Mouse (Mus musculus) midbrain, embryonic 12.5 days (tissue): ENCODE data around the gene Pnpla3. TPM values are rescaled to one million over a fixed set of nuclear protein-coding genes. Genes with fewer than 3 reads are reported as not detected.
A peak's percentile ranks its signal among the peaks of the same experiment; 100 is the strongest.
"Not testable (repeated sequence)": the region's sequence is repeated elsewhere in the genome, so short reads cannot be mapped to it uniquely, and the experiment has no call there.

Experiments used
- ATAC-seq: fragments of 200-750 bp; cut with Nextera tagmentation; 2 replicates; pipeline ENCODE4 v1.8.0; 2017; ENCODE audit warnings: low read depth, moderate TSS enrichment, moderate library complexity; ENCODE audit not compliant: low FRiP score
- H3K27ac ChIP-seq: fragments of 300-500 bp; sonication (generic); replicated peaks from 2 replicates; pipeline ENCODE4 v1.5.1; 2016; ENCODE audit warnings: mild to moderate bottlenecking
- H3K27me3 ChIP-seq: fragments of 300-500 bp; sonication (generic); 2 replicates; pipeline ENCODE4 v1.6.1; 2016; ENCODE audit warnings: mild to moderate bottlenecking
- H3K36me3 ChIP-seq: fragments of 300-500 bp; sonication (generic); 2 replicates; pipeline ENCODE4 v1.6.1; 2016
- H3K4me1 ChIP-seq: fragments of 300-500 bp; sonication (generic); 2 replicates; pipeline ENCODE4 v1.6.1; 2016
- H3K4me2 ChIP-seq: fragments of 300-500 bp; sonication (generic); replicated peaks from 2 replicates; pipeline ENCODE4 v1.6.1; 2016; ENCODE audit warnings: mild to moderate bottlenecking, moderate library complexity
- H3K4me3 ChIP-seq: fragments of 300-500 bp; sonication (generic); 2 replicates; pipeline ENCODE4 v1.5.1; 2016; ENCODE audit warnings: mild to moderate bottlenecking
- H3K9ac ChIP-seq: fragments of 300-500 bp; sonication (generic); replicated peaks from 2 replicates; pipeline ENCODE4 v1.6.1; 2016; ENCODE audit warnings: mild to moderate bottlenecking, moderate library complexity
- H3K9me3 ChIP-seq: fragments of 300-500 bp; sonication (generic); 2 replicates; pipeline ENCODE4 v1.6.1; 2016; ENCODE audit warnings: mild to moderate bottlenecking
- WGBS: fragments of 180-500 bp; shearing (Covaris S2); methylation state at CpG from one replicate; pipeline ENCODE4 v1.1.7; 2016; 5-methylcytosine and 5-hydroxymethylcytosine counted together
- polyA plus RNA-seq: library from polyadenylated mRNA; unstranded; fragments of >200 nt; fragmentation: Nextera tagmentation; extraction: Ambion mirVana; gene quantifications from 2 replicates; pipeline ENCODE4 v1.2.1, GENCODE M21; 2016

Pnpla3 gene
- polyA plus RNA-seq, 1 experiment from 2014 or later, result 4.1 TPM

- Histone ChIP-seq H3K4me3 (no peak overlapping the region), H3K9me3 (no peaks in the 10 kb centered on the region), H3K27me3 (peaks cover 2% of the 10 kb centered on the region; the same call in 1 of the 2 replicates), H3K27ac (no peak overlapping the region), H3K36me3 (no peaks in the 10 kb centered on the region), H3K9ac (no peak overlapping the region), H3K4me1 (peaks cover 27% of the 10 kb centered on the region), H3K4me2 (no peak overlapping the region)
- 85% methylated on average over 5 of the region's 5 CpGs for WGBS
- ATAC-seq, result no peak
These were observed 28.0 kb upstream of the Pnpla3 start for GRCm38 (mm10) chr15:84139592-84140005.

GRCm38 (mm10) chr15:84140109-84140508 lies 27.5 kb upstream of the Pnpla3 start:
- H3K4me2 ChIP-seq, result no peak overlapping the region
- 59% methylated on average over 3 of the region's 3 CpGs for WGBS
- H3K9me3 ChIP-seq, result no peaks in the 10 kb centered on the region
- H3K9ac ChIP-seq, result no peak overlapping the region
- peaks cover 27% of the 10 kb centered on the region for H3K4me1 ChIP-seq
- peaks cover 6% of the 10 kb centered on the region; the same call in 1 of the 2 replicates for H3K27me3 ChIP-seq
- no peaks in the 10 kb centered on the region for H3K36me3 ChIP-seq
- no peak for ATAC-seq
- H3K4me3 ChIP-seq, result no peak overlapping the region
- H3K27ac ChIP-seq, result 0 out of 2 replicates have a peak overlapping the region, but pooled peaks have one; percentile 20

GRCm38 (mm10) chr15:84140929-84141328 lies 26.7 kb upstream of the Pnpla3 start:
- Histone ChIP-seq H3K36me3 (no peaks in the 10 kb centered on the region), H3K9me3 (no peaks in the 10 kb centered on the region), H3K9ac (no peak overlapping the region), H3K4me3 (no peak overlapping the region), H3K4me1 (peaks cover 27% of the 10 kb centered on the region), H3K27ac (0 out of 2 replicates have a peak overlapping the region, but pooled peaks have one; percentile 4), H3K4me2 (no peak overlapping the region), H3K27me3 (peaks cover 6% of the 10 kb centered on the region; the same call in 1 of the 2 replicates)
- ATAC-seq, result no peak
- WGBS, result 32% methylated on average over 5 of the region's 5 CpGs

DNA sequence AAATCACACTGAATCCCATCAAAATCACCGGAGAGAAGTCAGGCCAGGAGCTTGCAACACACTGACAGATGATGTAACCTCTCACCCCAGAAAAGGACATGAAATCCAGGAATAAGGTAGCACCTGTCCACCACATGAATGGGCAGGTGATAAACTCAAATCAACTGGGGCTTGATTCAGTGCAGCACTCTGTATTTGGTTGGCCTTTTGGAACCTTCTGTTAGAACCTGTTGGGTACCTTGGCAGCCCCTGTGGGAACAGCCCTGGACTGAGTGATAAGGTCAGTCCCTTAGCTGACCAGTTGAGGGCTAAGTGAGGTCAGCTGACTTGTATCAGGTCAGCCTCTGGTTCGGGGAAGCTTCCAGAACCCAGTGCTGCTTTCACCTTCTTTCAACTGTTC lies 11.5 kb upstream of the Pnpla3 start:
- Histone ChIP-seq H3K4me2 (no peak overlapping the region), H3K27ac (no peak overlapping the region), H3K27me3 (no peaks in the 10 kb centered on the region), H3K36me3 (no peaks in the 10 kb centered on the region), H3K9ac (no peak overlapping the region), H3K9me3 (no peaks in the 10 kb centered on the region), H3K4me3 (no peak overlapping the region), H3K4me1 (no peaks in the 10 kb centered on the region)
- 85% methylated on average over 2 of the region's 2 CpGs for WGBS
- ATAC-seq, result no peak

- H3K27me3 ChIP-seq, ATAC-seq, H3K4me3 ChIP-seq, H3K9me3 ChIP-seq, H3K4me1 ChIP-seq, H3K27ac ChIP-seq, H3K4me2 ChIP-seq, H3K9ac ChIP-seq, H3K36me3 ChIP-seq: not testable (repeated sequence)
- WGBS, result 92% methylated on average over 6 of the region's 6 CpGs
These were observed 10.1 kb upstream of the Pnpla3 start for GRCm38 (mm10) chr15:84157530-84157929.

GRCm38 (mm10) chr15:84161871-84162270 lies 5.8 kb upstream of the Pnpla3 start:
- Histone ChIP-seq H3K9ac (no peak overlapping the region), H3K4me3 (no peak overlapping the region), H3K36me3 (no peaks in the 10 kb centered on the region), H3K4me1 (0 out of 2 replicates have a peak, but pooled peaks cover 2% of the 10 kb centered on the region), H3K4me2 (no peak overlapping the region), H3K27ac (no peak overlapping the region), H3K27me3 (peaks cover 8% of the 10 kb centered on the region; the same call in 1 of the 2 replicates), H3K9me3 (no peaks in the 10 kb centered on the region)
- WGBS, result 89% methylated on average over 6 of the region's 6 CpGs
- no peak for ATAC-seq

GRCm38 (mm10) chr15:84166818-84167217 lies 819 bp upstream of the Pnpla3 start:
- H3K9me3 ChIP-seq, result no peaks in the 10 kb centered on the region
- no peak for ATAC-seq
- WGBS, result 66% methylated on average over 6 of the region's 6 CpGs
- H3K4me1 ChIP-seq, result peaks cover 27% of the 10 kb centered on the region
- H3K27ac ChIP-seq, result no peak overlapping the region
- H3K27me3 ChIP-seq, result peaks cover 26% of the 10 kb centered on the region; the same call in 1 of the 2 replicates
- no peak overlapping the region for H3K9ac ChIP-seq
- no peak overlapping the region for H3K4me3 ChIP-seq
- peak overlapping the region; percentile 88; the same call in 1 of the 2 replicates for H3K4me2 ChIP-seq
- no peaks in the 10 kb centered on the region for H3K36me3 ChIP-seq

GRCm38 (mm10) chr15:84168170-84169161 lies 829 bp downstream of the Pnpla3 start:
- Histone ChIP-seq H3K27ac (peak overlapping the region; percentile 71), H3K9me3 (no peaks in the 10 kb centered on the region)
- WGBS, result 1% methylated on average over 28 of the region's 28 CpGs

GRCm38 (mm10) chr15:84169511-84169910 lies 1.9 kb downstream of the Pnpla3 start:
- no peak overlapping the region for H3K4me2 ChIP-seq
- no peak for ATAC-seq
- H3K27me3 ChIP-seq, result peaks cover 26% of the 10 kb centered on the region; the same call in 1 of the 2 replicates

More at GRCm38 (mm10) chr15:84168170-84169161, 829 bp downstream of the Pnpla3 start:
- peak overlapping the region; percentile 54 for H3K4me3 ChIP-seq
- H3K9ac ChIP-seq, result peak overlapping the region; percentile 65
- no peaks in the 10 kb centered on the region for H3K36me3 ChIP-seq
- peak overlapping the region; percentile 88 for H3K4me2 ChIP-seq
- peaks cover 26% of the 10 kb centered on the region; the same call in 1 of the 2 replicates for H3K27me3 ChIP-seq
- H3K4me1 ChIP-seq, result peaks cover 27% of the 10 kb centered on the region
- peak; percentile 50; the same call in 1 of the 2 replicates for ATAC-seq

DNA sequence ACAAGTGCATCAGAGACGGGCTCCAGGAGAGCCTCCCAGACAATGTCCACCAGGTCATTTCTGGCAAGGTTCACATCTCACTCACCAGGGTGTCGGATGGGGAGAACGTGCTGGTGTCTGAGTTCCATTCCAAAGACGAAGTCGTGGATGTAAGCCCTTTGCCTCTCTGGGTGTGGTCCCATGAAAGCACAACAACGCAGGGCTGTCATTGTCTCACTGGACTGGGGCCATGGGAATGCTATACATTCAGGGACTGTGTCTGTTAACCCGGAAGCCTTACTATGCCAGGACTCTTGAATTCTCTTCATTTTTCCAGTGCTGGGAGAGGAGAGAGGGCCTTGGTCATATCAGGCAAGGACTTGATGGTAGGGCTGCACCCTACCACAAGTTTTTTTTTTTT lies 3.5 kb downstream of the Pnpla3 start:
- Histone ChIP-seq H3K4me2 (no peak overlapping the region), H3K27me3 (0 out of 2 replicates have a peak, but pooled peaks cover 18% of the 10 kb centered on the region), H3K9ac (no peak overlapping the region), H3K36me3 (no peaks in the 10 kb centered on the region), H3K4me3 (no peak overlapping the region), H3K27ac (no peak overlapping the region), H3K4me1 (peaks cover 27% of the 10 kb centered on the region), H3K9me3 (no peaks in the 10 kb centered on the region)
- WGBS, result 84% methylated on average over 7 of the region's 7 CpGs
- ATAC-seq, result no peak

More at GRCm38 (mm10) chr15:84169511-84169910, 1.9 kb downstream of the Pnpla3 start:
- H3K9ac ChIP-seq, result no peak overlapping the region
- H3K36me3 ChIP-seq, result no peaks in the 10 kb centered on the region
- H3K4me1 ChIP-seq, result peaks cover 27% of the 10 kb centered on the region
- WGBS, result 78% methylated on average over 1 of the region's 1 CpGs
- no peaks in the 10 kb centered on the region for H3K9me3 ChIP-seq
- H3K27ac ChIP-seq, result 0 out of 2 replicates have a peak overlapping the region, but pooled peaks have one; percentile 71
- H3K4me3 ChIP-seq, result no peak overlapping the region

GRCm38 (mm10) chr15:84178733-84179132 lies 11.1 kb downstream of the Pnpla3 start:
- Histone ChIP-seq H3K9me3 (no peaks in the 10 kb centered on the region), H3K36me3 (no peaks in the 10 kb centered on the region), H3K4me2 (no peak overlapping the region), H3K4me3 (no peak overlapping the region), H3K4me1 (peaks cover 2% of the 10 kb centered on the region; the same call in 1 of the 2 replicates), H3K27me3 (peaks cover 4% of the 10 kb centered on the region; the same call in 1 of the 2 replicates), H3K27ac (no peak overlapping the region), H3K9ac (no peak overlapping the region)
- no peak for ATAC-seq
- 91% methylated on average over 9 of the region's 9 CpGs for WGBS

DNA sequence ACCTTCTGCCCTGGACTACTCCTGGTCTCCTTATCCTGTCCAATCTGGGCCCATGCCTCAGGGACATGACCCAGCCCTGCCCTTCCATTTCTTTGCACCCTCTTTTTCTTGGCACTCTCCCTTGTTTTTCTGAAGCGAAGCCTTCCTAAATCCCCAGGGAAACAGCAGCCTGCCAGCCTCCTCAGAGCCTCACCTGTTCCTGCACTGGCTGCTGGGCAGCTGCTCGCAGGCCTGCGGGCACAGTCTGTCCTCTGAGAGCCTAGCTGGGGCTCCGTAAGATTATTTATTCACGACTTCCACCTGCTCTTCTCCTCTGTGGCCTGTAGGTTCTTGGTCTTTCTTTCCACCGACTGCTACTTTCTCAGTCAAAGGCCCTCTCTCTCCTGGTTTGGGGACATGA lies 14.4 kb downstream of the Pnpla3 start:
- no peaks in the 10 kb centered on the region for H3K36me3 ChIP-seq

More for the DNA sequence above, 14.4 kb downstream of the Pnpla3 start:
- no peak for ATAC-seq
- H3K4me3 ChIP-seq, result no peak overlapping the region
- WGBS, result 69% methylated on average over 6 of the region's 6 CpGs
- H3K9me3 ChIP-seq, result no peaks in the 10 kb centered on the region
- H3K4me2 ChIP-seq, result no peak overlapping the region
- no peak overlapping the region for H3K9ac ChIP-seq
- peaks cover 2% of the 10 kb centered on the region; the same call in 1 of the 2 replicates for H3K4me1 ChIP-seq
- no peak overlapping the region for H3K27ac ChIP-seq
- H3K27me3 ChIP-seq, result peaks cover 4% of the 10 kb centered on the region
